Mouse (Mus musculus) kidney, adult 18-20 months (tissue): Measurements from ENCODE around the gene Mvb12b.

Experiments
- DNase-seq: peaks from one replicate; pipeline ENCODE4 v3.0.0; 2021

The Mvb12b gene

DNA sequence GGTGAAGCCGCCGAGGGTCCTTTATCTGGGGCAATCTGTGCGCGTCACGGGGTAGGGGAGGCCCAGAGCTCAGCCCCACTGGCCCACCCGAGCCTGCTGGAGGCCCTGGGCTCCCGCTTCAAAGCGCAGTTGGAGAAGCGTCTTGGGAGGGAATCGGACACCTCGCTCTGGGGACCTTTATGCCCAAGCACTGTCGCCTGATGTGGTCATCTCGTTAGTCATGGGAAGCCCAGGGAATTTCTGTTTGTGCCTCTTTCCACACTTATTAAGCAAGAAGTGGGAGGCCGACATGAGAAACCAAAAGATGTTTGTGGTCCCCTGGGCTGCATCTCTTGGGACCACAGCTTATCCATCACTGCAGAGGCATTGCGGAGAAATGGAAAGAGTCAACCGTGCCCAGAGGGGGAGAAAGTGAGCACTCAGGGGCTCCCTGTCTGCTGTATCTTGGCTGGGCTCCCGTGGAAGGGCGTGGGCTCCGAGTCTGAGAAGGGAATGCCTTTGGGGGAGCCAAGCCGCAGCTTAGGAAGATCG, 169.9 kb downstream of the Mvb12b start:
- no peak for DNase-seq

- DNase-seq, result no peak
Measured at GRCm38 (mm10) chr2:33717378-33717777, 170.4 kb downstream of the Mvb12b start.

GRCm38 (mm10) chr2:33716878-33717277, 170.9 kb downstream of the Mvb12b start:
- DNase-seq, result no peak

DNA sequence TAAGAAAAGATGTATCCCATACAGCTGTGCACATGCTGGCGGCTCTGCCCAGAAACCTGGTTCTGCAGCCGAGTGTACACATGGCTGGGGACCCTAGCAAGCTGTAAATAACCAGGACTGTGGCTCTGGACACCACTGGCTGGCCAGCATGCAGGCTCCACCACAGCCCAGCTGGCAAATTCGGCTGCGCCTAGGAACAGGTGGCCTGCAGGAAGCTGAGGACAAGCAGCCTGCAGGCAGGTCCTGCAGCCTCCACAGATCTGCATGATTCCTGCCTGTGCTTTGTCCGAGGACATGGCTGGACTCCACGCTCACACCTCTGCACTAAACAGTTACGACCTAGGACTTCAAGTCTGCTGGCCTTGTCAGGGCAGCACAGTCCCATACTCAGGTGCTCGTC, 172.8 kb downstream of the Mvb12b start:
- no peak for DNase-seq

DNA sequence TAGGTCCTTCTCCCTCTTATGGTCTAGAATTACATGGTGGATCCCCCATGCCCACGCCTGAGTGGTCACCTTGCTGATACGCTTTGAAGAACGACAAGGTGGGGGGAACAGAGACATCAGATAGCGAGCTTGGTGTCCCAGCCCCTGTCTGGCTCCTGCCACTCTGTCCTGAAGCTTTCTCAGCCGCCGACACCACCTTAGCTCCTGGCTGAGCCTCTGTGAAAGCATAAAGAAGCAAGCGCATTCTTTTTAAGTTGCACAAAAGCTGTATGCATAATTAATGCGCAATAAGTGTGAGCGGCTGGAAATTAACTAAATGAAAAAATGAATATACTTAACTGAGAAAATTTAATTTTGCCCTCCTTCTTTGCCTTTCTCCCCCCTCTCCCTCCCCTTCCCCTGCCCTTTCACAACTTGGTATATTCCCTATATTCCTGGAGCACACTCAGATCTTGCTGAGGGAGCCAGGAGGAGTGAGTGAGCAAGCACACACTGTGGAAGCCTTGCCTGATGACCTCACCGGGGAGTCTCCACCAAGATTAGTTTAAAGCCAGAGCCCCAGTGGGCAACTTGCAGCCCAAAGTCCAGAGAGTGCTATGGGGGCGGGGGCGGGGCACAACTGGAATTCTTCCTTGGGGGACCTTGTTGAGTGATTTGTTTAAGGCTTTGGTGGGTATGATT, 174.0 kb downstream of the Mvb12b start:
- DNase-seq, result no peak

- DNase-seq, result no peak
Measured at GRCm38 (mm10) chr2:33712811-33713210, 174.9 kb downstream of the Mvb12b start.

GRCm38 (mm10) chr2:33708831-33709230, 178.9 kb downstream of the Mvb12b start:
- DNase-seq, result no peak

DNA sequence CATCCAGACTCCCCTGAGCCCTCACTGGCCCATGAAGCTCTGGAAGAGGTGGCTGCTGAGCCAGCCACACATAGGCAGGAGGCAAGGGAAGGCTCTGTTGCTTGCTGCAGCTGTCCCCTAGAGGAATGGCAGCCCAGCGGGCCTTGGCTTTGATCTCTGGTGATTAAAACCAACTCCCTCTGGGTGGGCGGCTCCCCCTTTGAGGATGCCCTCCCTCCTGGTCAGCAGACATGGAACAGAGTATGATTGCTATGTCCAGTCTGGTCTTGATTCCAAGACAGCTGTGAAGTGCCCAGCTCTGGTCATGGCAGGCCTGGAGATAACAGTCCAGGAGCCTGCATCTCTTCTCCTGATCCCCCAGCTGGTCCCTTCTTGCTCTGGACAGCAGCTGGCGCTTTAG, 179.7 kb downstream of the Mvb12b start:
- no peak for DNase-seq

GRCm38 (mm10) chr2:33706403-33706802, 181.3 kb downstream of the Mvb12b start:
- no peak for DNase-seq

DNA sequence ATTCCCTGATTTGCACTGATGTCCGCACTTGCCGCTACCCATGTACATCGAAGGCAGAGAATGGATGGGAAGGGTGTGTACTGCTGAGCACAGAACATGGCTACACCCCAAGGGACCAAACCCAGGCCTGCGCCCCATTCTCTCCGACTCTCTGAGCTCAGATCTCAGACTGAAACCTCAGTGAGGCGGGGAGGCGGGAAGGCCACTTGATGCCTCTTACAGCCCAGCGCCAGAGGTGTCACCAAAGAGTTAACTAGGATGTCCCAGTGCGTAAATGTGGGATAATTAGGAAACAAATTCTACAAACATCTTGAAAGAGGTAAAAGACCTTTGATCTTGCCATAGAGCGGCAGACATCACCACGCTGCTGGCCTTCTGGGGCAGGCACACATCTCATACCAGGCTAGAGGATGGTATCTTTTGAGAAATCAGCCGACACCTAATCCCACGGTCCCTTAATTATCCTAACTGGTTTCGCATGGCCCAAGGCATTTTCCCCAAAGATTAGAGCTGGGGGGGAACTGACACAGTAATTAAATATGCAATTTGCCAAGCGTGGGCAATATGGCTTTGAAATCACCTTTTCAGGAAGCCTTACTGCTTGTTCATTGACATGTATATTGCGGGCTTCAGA, 181.9 kb downstream of the Mvb12b start:
- no peak for DNase-seq

GRCm38 (mm10) chr2:33703286-33703685, 184.5 kb downstream of the Mvb12b start:
- no peak for DNase-seq

DNA sequence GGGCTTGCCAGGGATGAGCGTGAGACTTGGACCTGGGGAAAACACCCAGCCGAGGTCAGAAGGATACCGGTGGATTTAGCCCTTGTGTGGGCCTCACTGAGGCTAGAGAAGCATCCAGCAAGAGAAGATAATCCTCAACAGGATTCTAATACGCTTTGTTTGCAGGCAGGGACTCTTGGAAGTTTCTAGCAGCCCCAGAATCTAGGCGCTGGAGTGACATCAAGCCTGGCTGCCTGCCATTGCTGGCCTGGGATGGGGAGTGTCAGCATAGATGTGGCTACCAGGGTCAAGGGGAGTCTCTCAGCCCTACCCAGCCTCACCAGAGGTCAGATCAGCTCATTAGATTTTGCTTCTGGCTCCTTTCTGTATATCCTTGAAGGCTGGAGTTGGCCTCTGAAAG, 185.0 kb downstream of the Mvb12b start:
- peak; percentile 9 for DNase-seq

- no peak for DNase-seq
Measured at GRCm38 (mm10) chr2:33701446-33701815, 186.3 kb downstream of the Mvb12b start.

DNA sequence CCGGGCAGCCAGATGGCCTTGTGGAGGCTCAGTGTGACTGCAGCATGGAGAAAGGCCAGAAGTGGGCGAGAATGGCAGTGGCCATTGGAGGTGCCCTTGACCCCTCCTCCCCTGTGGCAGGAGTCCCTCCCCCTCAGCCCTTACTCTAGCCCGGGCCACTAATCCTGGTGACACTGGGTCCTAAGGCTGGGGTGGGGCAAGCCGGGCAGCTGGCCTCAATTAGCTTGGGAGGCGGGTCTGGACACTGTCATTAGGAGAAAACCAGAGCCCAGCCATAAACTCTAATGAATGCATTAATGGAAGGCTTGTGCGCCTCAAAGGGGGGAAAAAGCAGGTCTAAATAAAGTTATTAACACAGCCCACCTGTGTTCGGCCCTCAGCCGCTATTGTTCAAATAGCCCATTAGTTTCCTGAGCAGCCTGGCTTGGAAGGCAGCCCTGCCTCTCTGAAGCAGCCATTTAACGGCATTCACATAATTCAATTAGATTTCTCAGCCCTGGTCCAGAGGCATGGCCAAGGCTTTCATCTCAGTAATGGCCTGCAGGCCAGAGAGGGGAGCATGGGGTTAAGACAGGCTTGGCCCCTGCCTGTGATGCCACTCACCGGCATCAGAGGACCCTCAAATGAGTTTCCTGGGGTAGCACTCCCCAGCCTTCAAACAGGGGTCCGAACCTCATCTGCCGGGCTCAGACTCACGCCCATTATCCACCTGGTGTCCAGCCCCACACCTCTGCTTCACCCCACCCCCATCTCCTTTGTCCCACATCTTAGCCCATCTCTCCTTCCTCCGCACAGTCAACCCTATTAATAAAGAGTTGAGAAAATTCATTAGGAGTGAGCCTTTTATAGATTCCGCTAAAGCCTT, 186.9 kb downstream of the Mvb12b start:
- no peak for DNase-seq

DNA sequence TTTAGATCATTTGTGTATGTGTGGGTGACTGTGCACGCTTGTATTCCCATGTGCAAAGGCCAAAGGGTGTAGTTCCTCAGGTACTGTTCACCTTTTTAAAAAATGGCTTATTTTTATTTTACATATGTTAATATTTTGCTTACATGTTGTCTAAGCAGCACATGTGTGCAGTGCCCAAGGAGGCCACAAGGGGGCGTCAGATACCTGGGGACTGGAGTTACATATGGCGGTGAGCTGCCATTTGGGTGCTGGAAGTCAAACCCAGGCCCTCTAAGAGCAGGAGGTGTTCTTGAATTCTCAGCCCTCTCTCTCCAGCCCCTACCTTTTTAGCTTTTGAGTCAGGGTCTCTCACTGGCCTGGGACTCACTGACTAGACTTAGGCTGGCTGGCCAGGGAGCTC, 188.8 kb downstream of the Mvb12b start:
- DNase-seq, result no peak

- no peak for DNase-seq
Measured at GRCm38 (mm10) chr2:33696428-33696827, 191.3 kb downstream of the Mvb12b start.

DNA sequence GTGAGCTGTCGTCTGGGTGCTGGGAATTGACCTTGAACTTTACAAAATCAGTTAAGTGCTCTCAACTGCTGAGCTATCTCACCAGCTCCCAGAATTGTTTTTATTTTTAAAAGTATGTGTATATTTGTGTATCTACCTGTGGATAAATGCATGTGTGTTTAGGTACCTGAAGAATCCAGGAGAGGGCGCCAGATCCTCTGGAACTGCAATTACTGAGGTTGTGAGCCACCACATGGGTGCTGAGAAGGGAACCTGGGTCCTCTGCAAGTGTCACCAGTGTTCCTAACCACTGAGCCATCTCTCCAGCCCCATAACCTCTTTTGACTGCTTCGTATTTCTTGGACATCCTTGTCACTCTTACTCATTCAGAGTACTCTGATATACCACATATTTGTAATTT, 193.8 kb downstream of the Mvb12b start:
- DNase-seq, result no peak

DNA sequence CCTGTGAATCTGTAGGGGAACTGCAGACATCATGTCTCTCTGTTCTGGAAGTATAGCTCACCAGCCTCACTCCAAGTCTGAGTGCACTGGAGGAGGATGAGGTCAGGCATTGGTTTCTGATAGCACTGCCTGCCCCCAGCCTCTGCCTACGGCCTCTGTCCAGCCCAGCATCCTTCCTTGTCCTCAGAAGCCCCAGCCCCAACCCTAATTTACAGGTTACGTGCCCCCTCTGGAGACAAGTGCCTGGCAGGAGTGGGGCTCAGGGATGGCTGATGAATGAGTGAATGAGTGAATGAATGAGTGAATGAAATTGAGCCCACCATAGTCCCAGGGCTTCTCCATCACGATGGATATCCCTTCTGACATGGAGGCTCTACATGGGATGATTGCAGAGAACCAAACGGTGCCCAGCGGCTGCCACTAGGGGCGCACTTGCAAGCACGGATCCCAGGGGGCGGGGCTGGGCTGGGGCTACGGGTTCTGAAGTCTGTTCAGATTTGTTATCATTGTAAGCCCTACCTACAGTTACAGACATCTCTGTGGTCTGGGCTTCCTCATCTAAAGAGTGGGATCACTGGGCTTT, 197.8 kb downstream of the Mvb12b start:
- no peak for DNase-seq

DNA sequence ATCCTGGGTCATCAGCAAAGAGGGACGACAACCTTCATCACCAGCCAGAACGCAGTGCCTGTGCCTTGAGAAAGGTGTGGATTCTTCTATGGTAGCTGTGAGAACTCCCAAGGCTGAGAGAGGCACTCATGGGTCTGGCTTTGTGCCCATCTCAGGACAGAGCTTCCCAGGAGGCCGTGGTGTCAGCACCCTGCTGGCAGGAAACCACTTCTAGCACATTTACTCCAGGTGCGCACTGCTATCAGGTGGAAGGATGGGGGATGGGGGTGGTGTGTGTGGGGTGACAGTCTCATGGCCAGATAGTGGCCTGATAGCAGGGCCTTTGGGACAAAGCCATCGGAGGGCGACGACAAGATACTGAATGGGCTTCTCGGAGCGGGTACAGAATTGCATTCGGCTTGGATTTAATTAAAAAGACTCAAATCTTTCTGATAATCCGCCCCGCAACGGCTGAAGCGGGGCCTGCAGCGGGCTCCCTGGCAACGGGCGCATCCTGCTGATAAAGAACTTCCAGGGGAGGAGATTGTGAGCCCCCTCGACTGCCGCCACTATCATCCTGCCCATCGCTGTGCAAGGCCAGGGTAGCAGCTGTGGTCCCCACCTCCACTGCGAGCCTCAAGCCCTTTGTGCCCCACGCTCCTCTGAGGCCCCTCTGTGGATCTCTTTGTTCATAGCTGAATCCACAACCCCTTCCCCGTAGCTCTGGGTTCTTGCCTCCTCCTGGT, 198.4 kb downstream of the Mvb12b start:
- DNase-seq, result no peak

- no peak for DNase-seq
Measured at GRCm38 (mm10) chr2:33683594-33683993, 204.2 kb downstream of the Mvb12b start.

GRCm38 (mm10) chr2:33683095-33683494, 204.7 kb downstream of the Mvb12b start:
- DNase-seq, result no peak

DNA sequence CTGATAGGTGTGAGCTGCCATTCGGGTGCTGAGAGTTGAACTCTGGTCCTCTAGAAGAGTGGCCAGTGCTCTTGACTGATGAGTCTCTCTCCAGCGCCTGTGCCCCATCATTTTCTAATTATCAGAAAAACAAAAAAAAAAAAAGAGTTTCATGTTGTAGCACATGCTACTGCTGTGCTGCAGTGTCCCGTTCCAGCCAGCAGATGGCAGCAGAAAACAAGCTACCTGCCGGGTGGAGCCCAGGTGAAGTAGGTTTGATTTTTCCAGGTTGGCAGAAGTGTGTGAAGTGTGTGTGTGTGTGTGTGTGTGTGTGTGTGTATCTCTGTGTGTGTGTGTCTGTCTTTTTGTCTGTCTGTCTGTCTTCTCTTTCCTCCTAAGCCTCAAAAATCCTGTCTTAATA, 205.5 kb downstream of the Mvb12b start:
- DNase-seq, result peak; percentile 74
